Mouse (Mus musculus) midbrain, embryonic 13.5 days (tissue): ENCODE data around the gene Rnase1. TPM values are rescaled to one million over a fixed set of nuclear protein-coding genes. Genes with fewer than 3 reads are reported as not detected.
"Not testable (repeated sequence)": the region's sequence is repeated elsewhere in the genome, so short reads cannot be mapped to it uniquely, and the experiment has no call there.

Experiments used
- ATAC-seq: fragments of 200-750 bp; cut with Nextera tagmentation; 2 replicates; pipeline ENCODE4 v1.8.0; 2017; ENCODE audit warnings: mild to moderate bottlenecking, moderate TSS enrichment, moderate library complexity
- H3K27ac ChIP-seq: fragments of 300-500 bp; sonication (generic); 2 replicates; pipeline ENCODE4 v1.5.1; 2015; ENCODE audit warnings: inconsistent platforms, mild to moderate bottlenecking, moderate library complexity
- H3K27me3 ChIP-seq: fragments of 300-500 bp; sonication (generic); 2 replicates; pipeline ENCODE4 v1.6.1; 2015; ENCODE audit warnings: mild to moderate bottlenecking, inconsistent platforms
- H3K36me3 ChIP-seq: fragments of 300-500 bp; sonication (generic); 2 replicates; pipeline ENCODE4 v1.6.1; 2015; ENCODE audit warnings: mild to moderate bottlenecking, inconsistent platforms
- H3K4me1 ChIP-seq: fragments of 300-500 bp; sonication (generic); replicated peaks from 2 replicates; pipeline ENCODE4 v1.6.1; 2015; ENCODE audit warnings: inconsistent platforms
- H3K4me2 ChIP-seq: fragments of 300-500 bp; sonication (generic); replicated peaks from 2 replicates; pipeline ENCODE4 v1.6.1; 2015; ENCODE audit warnings: moderate library complexity, mild to moderate bottlenecking, inconsistent platforms
- H3K4me3 ChIP-seq: fragments of 300-500 bp; sonication (generic); replicated peaks from 2 replicates; pipeline ENCODE4 v1.5.1; 2015; ENCODE audit warnings: mild to moderate bottlenecking, inconsistent platforms
- H3K9ac ChIP-seq: fragments of 300-500 bp; sonication (generic); replicated peaks from 2 replicates; pipeline ENCODE4 v1.6.1; 2015; ENCODE audit warnings: mild to moderate bottlenecking, inconsistent platforms
- H3K9me3 ChIP-seq: fragments of 300-500 bp; sonication (generic); 2 replicates; pipeline ENCODE4 v1.6.1; 2016; ENCODE audit warnings: mild to moderate bottlenecking, inconsistent platforms
- WGBS: fragments of 180-500 bp; shearing (Covaris S2); methylation state at CpG from one replicate; pipeline ENCODE4 v1.1.7; 2015; 5-methylcytosine and 5-hydroxymethylcytosine counted together
- polyA plus RNA-seq: library from polyadenylated mRNA; unstranded; fragments of >200 nt; fragmentation: Nextera tagmentation; extraction: Ambion mirVana; gene quantifications from 2 replicates; pipeline ENCODE4 v1.2.1, GENCODE M21; 2015

The Rnase1 gene
- polyA plus RNA-seq, 1 experiment from 2014 or later, result not detected

DNA sequence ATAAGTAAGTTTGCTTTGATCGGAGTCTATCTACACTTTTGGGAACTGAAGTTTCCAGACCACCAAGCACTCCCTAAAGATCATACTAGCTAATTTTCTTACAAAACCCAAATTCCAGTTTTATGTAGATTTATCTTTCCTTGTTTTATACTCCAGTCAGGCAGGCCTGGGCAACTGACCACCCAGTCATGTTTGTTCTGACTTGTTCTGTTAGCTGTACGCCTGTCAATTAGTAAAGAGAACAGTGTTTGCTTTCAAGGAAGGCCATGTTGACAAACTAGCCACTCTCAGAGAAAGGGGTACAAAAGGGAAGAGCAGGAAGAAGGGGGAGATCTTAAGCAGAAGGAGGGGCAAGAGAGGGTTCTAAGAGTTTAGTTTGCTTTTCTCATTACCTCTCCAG, 42.2 kb downstream of the Rnase1 start:
- no peak overlapping the region for H3K9ac ChIP-seq
- no peaks in the 10 kb centered on the region for H3K9me3 ChIP-seq
- no peak overlapping the region for H3K4me3 ChIP-seq
- WGBS, result 81% methylated on average over 2 of the region's 2 CpGs
- H3K4me1 ChIP-seq, result no peaks in the 10 kb centered on the region
- no peaks in the 10 kb centered on the region for H3K27me3 ChIP-seq
- H3K4me2 ChIP-seq, result no peak overlapping the region
- H3K36me3 ChIP-seq, result no peaks in the 10 kb centered on the region
- ATAC-seq, result no peak
- H3K27ac ChIP-seq, result no peak overlapping the region

DNA sequence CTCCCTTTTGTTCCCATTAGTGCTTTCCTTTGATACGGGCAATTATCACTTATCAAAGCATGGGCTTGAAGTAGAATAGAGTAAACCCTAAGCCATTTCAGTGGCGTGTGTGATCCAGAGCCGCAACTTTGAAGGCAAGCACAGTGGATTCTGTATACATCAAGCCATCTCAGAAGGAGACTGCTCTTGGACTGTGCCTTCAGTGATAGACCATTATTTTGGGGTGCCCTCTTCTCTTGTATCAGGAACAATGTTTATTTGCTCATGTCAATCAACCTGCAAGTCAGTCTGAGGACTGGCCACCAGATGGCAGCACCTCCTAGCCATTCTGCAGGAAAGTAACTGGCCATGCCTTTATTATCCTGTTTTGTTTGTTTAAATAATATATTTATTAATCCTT, 43.4 kb downstream of the Rnase1 start:
- Histone ChIP-seq H3K9ac (no peak overlapping the region), H3K4me3 (no peak overlapping the region), H3K27me3 (no peaks in the 10 kb centered on the region), H3K9me3 (no peaks in the 10 kb centered on the region), H3K36me3 (no peaks in the 10 kb centered on the region), H3K4me1 (no peaks in the 10 kb centered on the region), H3K27ac (no peak overlapping the region), H3K4me2 (no peak overlapping the region)
- peak; percentile 57; the same call in 1 of the 2 replicates for ATAC-seq
- WGBS, result 59% methylated on average over 3 of the region's 3 CpGs

DNA sequence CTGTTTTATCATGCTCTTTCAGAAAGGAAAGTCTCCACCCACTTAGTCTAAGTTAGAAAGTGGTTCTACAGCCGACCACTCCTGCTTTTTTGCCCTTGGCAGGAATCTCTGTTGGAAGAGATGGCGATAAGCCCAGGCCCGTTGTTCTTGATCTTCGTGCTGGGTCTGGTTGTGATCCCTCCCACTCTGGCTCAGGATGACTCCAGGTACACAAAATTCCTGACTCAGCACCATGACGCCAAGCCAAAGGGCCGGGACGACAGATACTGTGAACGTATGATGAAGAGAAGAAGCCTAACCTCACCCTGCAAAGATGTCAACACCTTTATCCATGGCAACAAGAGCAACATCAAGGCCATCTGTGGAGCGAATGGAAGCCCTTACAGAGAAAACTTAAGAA, 45.3 kb downstream of the Rnase1 start:
- no peaks in the 10 kb centered on the region for H3K4me1 ChIP-seq
- ATAC-seq, result no peak
- no peaks in the 10 kb centered on the region for H3K27me3 ChIP-seq
- H3K27ac ChIP-seq, result no peak overlapping the region
- H3K9ac ChIP-seq, result no peak overlapping the region
- 81% methylated on average over 9 of the region's 9 CpGs for WGBS
- H3K9me3 ChIP-seq, result no peaks in the 10 kb centered on the region
- H3K36me3 ChIP-seq, result no peaks in the 10 kb centered on the region
- no peak overlapping the region for H3K4me3 ChIP-seq
- H3K4me2 ChIP-seq, result no peak overlapping the region

DNA sequence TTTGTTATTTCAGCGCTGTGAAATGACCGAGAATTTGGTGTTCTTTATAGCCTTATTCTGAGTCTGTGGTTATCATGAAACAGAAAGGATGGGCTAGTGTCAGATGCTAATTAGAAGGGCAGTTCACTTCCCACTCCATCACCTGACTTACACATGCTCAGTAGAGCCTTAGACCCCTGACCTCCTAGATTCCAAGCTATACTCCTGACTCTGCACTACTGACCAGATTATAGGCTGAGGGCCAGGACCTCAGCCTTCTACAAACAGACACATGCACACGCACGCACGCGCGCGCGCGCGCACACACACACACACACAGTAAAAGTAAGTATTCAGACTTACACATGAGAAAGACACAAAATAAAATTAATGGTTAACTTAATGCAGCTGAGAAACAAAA, 47.7 kb downstream of the Rnase1 start:
- Histone ChIP-seq H3K36me3 (no peaks in the 10 kb centered on the region), H3K9ac (no peak overlapping the region), H3K9me3 (no peaks in the 10 kb centered on the region), H3K4me3 (no peak overlapping the region), H3K27me3 (no peaks in the 10 kb centered on the region), H3K4me1 (no peaks in the 10 kb centered on the region), H3K4me2 (no peak overlapping the region), H3K27ac (no peak overlapping the region)
- WGBS, result 97% methylated on average over 11 of the region's 11 CpGs
- no peak for ATAC-seq

DNA sequence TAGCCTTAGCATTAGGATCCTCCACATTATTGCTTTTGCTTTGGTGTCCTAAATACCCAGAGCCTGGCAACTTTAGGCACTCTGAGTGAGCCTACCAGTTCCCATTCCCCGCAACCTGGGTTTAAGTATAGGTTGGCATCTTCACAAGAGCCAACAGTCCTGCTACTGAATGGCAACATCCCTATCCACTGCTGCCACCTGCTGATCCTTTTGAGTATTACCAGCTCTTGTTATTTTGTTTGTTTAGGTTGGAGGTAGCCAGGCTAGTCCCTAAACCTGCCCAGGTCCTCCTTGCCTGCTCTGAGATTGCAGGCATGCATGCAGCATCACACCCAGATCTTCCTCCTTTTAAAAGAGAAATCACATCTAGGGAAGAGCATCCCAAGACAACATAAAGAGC, 48.3 kb downstream of the Rnase1 start:
- not testable (repeated sequence) for H3K4me2 ChIP-seq, H3K27ac ChIP-seq, H3K9me3 ChIP-seq, H3K9ac ChIP-seq, H3K27me3 ChIP-seq, H3K36me3 ChIP-seq, H3K4me1 ChIP-seq, H3K4me3 ChIP-seq
- ATAC-seq, result peak; percentile 59; the same call in 1 of the 2 replicates
- 45% methylated on average over 1 of the region's 1 CpGs for WGBS

DNA sequence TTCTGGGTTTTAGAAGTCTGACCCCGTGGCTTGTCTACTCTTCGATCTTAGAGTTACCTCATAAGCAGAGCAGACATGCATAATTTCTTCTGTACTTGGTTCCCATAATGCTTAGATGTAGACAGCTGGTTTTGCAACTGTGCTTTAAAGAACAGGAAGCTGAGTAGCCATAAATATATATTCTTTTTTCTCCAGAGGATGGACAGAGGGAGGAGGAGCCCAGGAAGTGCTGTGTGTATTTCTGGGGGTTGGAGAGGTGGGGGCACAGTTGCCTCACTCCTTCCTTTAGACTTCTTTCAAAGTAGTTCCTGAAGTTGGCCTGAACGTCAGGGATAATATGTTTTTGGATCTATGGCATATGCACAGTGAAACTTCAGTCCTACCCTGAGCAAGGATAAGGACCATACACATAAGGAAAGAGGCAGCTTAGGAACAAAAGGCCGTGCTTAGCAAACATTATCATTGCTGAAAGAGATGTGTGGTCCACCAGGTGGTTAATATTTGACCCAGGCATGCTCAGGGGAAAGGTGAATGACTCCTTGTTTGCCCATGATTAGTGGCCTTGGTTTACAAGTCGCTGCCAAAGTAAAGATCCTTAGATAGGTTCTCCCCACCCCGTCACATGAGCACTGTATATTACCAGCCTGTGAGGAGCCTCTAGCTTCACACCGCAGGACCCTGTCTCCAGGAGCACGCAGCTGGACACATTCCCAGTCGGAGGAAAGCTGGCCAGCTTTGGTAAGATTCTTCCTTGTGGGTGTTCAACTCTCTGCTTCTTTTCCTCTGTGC, 50.7 kb downstream of the Rnase1 start:
- no peak overlapping the region for H3K4me3 ChIP-seq
- 80% methylated on average over 9 of the region's 9 CpGs for WGBS
- no peaks in the 10 kb centered on the region for H3K27me3 ChIP-seq
- H3K4me2 ChIP-seq, result no peak overlapping the region
- no peak for ATAC-seq
- H3K9ac ChIP-seq, result no peak overlapping the region
- 0 out of 2 replicates have a peak, but pooled peaks cover 3% of the 10 kb centered on the region for H3K4me1 ChIP-seq
- no peaks in the 10 kb centered on the region for H3K36me3 ChIP-seq
- no peaks in the 10 kb centered on the region for H3K9me3 ChIP-seq
- H3K27ac ChIP-seq, result no peak overlapping the region

Other genes starting within 250 kb of the Rnase1 start
- gene Klhl33, start 249.3 kb downstream of the Rnase1 start, polyA plus RNA-seq, result 0.52 and 0.65 TPM in 2 replicates
- gene Osgep, start 221.9 kb downstream of the Rnase1 start, polyA plus RNA-seq, result 127 and 130 TPM in 2 replicates
- 279 and 280 TPM in 2 replicates for gene Apex1, start 221.8 kb downstream of the Rnase1 start, polyA plus RNA-seq
- 78.9 and 85.3 TPM in 2 replicates for gene Pip4p1, start 215.9 kb downstream of the Rnase1 start, polyA plus RNA-seq
- gene Pnp, start 215.7 kb downstream of the Rnase1 start, polyA plus RNA-seq, result 29.1 and 31.1 TPM in 2 replicates
- gene Gm49342, start 202.3 kb downstream of the Rnase1 start, polyA plus RNA-seq, result not detected in 2 replicates
- gene Pnp2, start 190.8 kb downstream of the Rnase1 start, polyA plus RNA-seq, result 0.23 and 0.55 TPM in 2 replicates
- not detected in 2 replicates for gene Rnase10, start 139.0 kb downstream of the Rnase1 start, polyA plus RNA-seq
- not detected in 2 replicates for gene Rnase9, start 104.9 kb downstream of the Rnase1 start, polyA plus RNA-seq
- not detected in 2 replicates for gene Rnase11, start 96.6 kb downstream of the Rnase1 start, polyA plus RNA-seq
- gene Rnase12, start 89.1 kb downstream of the Rnase1 start, polyA plus RNA-seq, result not detected in 2 replicates
- 0.03 TPM in 1 of 2 replicates, not detected in the other for gene Olfr750, start 72.3 kb downstream of the Rnase1 start, polyA plus RNA-seq
- 7.4 and 10.6 TPM in 2 replicates for gene Rnase4, start 55.7 kb downstream of the Rnase1 start, polyA plus RNA-seq
- 2.2 and 2.6 TPM in 2 replicates for gene Ang, start 55.6 kb downstream of the Rnase1 start, polyA plus RNA-seq
- gene Eddm3b, start 32.4 kb downstream of the Rnase1 start, polyA plus RNA-seq, result not detected in 2 replicates
- 0.30 and 0.41 TPM in 2 replicates for gene Rnase6, start 22.9 kb downstream of the Rnase1 start, polyA plus RNA-seq
- not detected in 2 replicates for gene Rnase2b, start 15.5 kb upstream of the Rnase1 start, polyA plus RNA-seq
- not detected in 2 replicates for gene Ang2, start 52.4 kb upstream of the Rnase1 start, polyA plus RNA-seq
- gene Ear14, start 56.6 kb upstream of the Rnase1 start, polyA plus RNA-seq, result not detected in 2 replicates
- not detected in 2 replicates for gene Rnase2a, start 109.3 kb upstream of the Rnase1 start, polyA plus RNA-seq
- not detected in 2 replicates for gene Gm7247, start 215.0 kb upstream of the Rnase1 start, polyA plus RNA-seq